Mouse (Mus musculus) lung, adult 2 months (tissue): ENCODE data around the gene Fam32a.

Experiments used
- CTCF ChIP-seq: fragments of 200-500 bp; IDR thresholded peaks from 2 replicates; pipeline ENCODE4 v1.5.1; 2011; ENCODE audit warnings: mild to moderate bottlenecking, low read length, control low read depth; ENCODE audit not compliant: insufficient read depth
- POLR2A ChIP-seq: fragments of 200-500 bp; IDR thresholded peaks from 2 replicates; pipeline ENCODE4 v1.6.1; 2011; ENCODE audit warnings: low read depth, mild to moderate bottlenecking, control low read depth, low read length, borderline replicate concordance; ENCODE audit errors: extremely low read depth

- TF ChIP-seq CTCF (no peak), POLR2A (no peak)
Observed at GRCm38 (mm10) chr8:72257902-72258238, 38.3 kb downstream of the Fam32a start.
